Mouse (Mus musculus) kidney, adult 8-10 months (tissue): Measurements from ENCODE around the gene Gm2663.
"Not testable (repeated sequence)": the region's sequence is repeated elsewhere in the genome, so short reads cannot be mapped to it uniquely, and the experiment has no call there.

Experiments used
- DNase-seq, 2 experiments: peaks; one replicate each; pipeline ENCODE4 v3.0.0; 2022

Gm2663 gene

DNA sequence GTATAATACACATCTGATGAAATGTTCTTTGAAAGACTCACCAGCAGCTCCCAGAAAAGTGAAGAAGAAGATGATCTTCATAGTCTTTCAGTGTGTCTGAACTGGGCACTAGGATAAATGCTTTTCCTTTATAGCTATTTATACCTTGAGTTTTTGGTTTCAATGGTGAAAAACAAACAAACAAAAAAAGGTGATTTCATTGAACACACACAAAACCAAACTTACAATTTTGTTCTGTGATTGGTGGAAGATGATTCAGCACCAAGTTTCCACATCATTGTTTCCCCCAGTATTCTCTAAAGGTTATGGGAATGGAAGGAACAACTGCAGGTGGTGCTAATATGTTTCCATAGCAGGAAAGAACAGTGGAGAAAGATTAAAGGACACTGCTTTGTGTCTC is at the start of gene Gm2663:
Gm2663 (minus strand) TSS at position 101 of the 400 bp plus-strand sequence.
- DNase-seq: not testable (repeated sequence)

- DNase-seq: no peak
Observed at GRCm38 (mm10) chr6:41048602-41049001, 49.3 kb upstream of the Gm2663 start.

- DNase-seq: no peak
Observed at GRCm38 (mm10) chr6:41047961-41048360, 48.7 kb upstream of the Gm2663 start.

DNA sequence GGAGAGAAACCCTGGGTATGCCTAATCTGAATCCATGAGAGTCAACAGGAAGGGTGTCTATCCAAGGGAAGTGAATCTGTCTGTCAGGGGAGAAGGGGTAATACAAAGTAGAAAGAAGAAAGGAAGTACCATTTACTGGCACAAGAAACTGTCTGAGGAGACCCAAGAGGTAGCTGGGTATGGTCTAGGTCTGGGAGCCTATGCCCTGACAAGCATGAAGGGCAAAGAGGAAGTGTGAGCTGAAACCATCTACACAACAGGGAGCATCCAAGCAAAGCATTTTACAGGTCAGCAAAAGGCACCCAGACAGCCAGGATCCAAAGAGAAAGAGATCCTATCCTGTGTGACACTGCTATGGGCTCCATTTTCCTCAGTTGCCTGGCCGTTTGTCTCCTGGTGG is 47.9 kb upstream of the Gm2663 start:
- DNase-seq: no peak

DNA sequence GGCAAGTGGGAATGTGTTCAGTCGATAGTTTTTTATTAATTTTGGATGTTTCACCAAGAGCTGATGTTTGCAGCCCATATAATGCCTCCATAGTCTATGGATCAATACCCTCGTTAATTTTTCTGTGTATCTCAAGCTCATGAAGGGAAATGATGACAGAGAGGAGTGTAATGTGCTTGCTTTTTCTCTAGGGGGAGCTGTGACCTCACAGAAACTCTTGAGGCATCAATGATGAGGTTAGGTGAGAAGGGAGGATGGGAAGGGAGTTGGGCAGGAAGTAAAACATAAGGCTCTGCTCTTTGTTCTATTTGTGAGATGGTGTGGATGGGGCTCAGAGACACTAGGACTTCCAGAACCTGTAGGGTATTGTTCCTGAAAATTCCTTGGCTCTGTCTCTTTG is 47.3 kb upstream of the Gm2663 start:
- no peak for DNase-seq

DNA sequence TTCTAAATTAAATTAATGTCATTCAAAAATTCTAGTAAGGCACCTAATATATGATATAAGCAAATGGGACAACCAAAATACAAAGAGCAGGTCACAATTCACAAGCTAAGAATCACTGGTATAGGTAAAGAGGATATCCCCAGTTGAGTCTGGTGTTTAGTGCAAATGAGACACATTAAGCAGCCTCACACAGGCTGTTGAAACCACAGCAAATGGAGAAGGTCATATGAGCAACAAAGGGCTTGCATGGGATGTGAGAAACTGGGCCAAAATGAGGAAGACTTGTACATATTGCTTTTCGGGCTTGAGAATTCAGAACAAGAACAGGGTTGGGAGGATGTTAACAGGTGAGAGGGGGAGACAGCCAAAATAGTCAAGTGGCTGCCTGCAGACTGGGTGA is 45.5 kb upstream of the Gm2663 start:
- no peak for DNase-seq

- DNase-seq: no peak
Observed at GRCm38 (mm10) chr6:41044314-41044713, 45.0 kb upstream of the Gm2663 start.

DNA sequence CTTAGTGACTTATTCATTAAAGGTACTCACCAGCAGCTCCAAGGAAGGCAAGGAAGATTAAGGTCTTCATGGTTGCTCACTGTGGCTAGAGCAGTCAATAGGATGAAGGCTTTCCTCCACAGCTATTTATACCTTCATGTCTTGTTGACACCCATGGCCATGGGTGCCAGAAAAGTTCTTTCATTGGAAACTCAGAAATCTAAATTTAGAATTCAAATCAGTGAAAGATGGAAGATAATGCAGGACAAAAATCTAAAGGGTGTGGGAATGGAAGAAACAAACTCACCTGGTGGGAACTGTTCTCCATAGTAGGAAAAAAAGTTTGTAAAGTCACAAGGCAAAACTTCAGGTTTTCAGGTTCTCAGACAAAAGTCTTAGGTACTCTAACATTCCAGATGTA is 36.1 kb upstream of the Gm2663 start, which contains the start of gene 2210010C04Rik:
2210010C04Rik (minus strand) TSS at position 101 of the 400 bp plus-strand sequence.
- no peak for DNase-seq

DNA sequence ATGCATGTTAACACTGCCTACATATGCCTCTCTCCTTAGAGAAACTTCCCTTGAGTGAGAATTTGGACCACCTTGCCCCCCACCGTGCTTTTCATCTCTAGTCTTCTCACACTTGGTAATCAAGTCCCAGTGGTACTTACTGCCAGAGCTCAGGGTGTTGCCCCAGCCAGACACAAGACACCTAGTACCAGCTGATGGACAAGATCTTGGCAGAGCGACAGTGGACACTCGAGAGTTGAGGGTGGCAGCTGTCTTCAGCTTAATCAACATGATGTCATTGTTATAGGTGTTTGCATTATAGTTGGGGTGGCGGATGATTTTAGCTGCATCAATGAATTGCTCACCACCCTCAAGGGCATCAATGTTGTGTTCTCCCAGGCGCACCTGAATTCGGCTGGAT is 33.5 kb upstream of the Gm2663 start:
- no peak for DNase-seq

GRCm38 (mm10) chr6:41032231-41032630 is 33.0 kb upstream of the Gm2663 start:
- DNase-seq: no peak

GRCm38 (mm10) chr6:41030821-41031220 is 31.5 kb upstream of the Gm2663 start:
- DNase-seq: no peak

DNA sequence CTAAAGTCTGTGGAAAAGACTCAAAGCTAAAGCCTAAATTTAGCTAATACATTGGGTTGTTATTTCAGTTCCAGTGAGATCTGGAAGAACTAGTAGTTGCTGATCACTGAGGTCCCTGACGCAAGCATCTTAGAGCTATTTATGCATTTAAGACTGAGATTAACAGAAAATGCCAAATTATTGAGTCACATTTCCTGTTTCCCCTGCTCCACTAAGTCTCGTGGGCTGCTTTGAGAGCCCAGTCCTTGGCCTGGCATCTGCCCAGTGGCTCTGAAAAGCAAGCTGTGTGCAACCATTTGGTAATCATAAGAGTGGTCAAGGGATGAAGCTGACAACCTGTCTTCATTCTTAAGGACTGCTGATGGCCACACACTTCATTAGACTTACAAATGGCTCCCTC is 27.8 kb upstream of the Gm2663 start:
- peak in 1 of 2 experiments; percentile 2 for DNase-seq

GRCm38 (mm10) chr6:41025873-41026650 is 26.8 kb upstream of the Gm2663 start:
- DNase-seq: no peak

GRCm38 (mm10) chr6:41019140-41019539 is 19.9 kb upstream of the Gm2663 start:
- no peak for DNase-seq

GRCm38 (mm10) chr6:41018629-41019028 is 19.4 kb upstream of the Gm2663 start:
- DNase-seq: no peak

DNA sequence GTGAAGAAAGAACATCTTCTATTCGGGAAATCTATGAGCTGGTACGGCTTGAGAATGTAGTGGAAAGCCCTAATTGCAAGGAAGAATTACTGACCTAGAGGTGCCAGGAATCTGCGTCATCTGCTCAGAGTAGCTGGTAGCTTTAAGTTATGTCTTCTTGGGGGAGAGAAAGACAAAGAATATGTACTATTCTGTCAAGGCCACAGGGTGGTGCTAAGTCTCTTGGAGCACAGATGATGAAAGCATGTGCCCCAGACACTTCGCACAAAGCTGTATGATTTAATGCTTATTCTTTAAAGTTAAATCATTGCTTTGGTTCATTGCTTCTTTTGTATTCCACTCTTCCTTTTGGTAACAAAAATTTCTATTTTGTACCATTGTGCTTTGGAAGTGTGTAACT is 15.8 kb upstream of the Gm2663 start:
- no peak for DNase-seq

DNA sequence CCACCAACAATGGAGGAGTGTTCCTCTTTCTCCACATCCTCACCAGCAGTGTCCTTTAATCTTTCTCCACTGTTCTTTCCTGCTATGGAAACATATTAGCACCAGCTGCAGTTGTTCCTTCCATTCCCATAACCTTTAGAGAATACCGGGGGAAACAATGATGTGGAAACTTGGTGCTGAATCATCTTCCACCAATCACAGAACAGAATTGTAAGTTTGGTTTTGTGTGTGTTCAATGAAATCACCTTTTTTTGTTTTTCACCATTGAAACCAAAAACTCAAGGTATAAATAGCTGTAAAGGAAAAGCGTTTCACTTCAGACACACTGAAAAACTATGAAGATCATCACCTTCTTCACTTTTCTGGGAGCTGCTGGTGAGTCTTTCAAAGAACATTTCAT is 34.8 kb downstream of the Gm2663 start, which contains the start of gene 1810009J06Rik:
1810009J06Rik (plus strand) TSS at position 301 of the 400 bp plus-strand sequence.
- not testable (repeated sequence) for DNase-seq

DNA sequence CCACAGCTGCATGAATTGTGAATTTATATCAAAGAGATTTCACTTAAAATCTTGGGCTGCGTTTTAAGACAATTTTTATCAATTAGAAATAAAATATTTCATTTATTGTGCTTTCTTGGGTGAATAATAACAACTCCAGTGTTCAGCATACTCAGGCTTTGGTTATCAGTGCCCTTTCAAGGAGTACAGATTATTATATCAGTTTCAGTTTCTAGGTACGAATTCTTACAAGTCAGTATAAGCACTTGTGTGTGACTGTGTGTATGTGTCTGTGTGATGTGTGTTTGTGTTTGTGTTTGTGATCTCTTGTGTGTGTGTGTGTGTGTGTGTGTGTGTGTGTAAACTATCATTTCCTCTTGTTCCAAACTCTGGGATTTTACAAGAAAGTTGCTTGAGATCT is 45.6 kb downstream of the Gm2663 start:
- DNase-seq: no peak

DNA sequence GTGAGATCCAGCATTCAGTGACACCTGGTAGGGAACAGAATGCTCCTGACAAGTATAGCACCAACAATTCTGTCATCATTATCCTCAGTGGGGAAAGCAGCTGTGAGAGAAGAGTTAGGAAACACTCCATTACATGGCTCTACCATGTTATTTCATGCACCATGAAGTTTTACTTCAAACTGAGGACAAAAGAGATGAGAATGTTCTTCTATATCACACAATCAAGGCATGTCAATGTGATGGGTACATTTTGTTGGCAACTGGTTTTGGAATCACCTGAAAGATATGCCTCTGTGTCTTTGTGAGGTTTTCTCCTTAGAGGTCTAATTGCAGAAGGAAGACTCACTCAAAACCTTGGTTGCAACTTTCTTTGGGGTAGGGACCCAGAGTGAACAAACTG is 47.5 kb downstream of the Gm2663 start, which contains the start of gene Gm4744:
Gm4744 (minus strand) TSS at position 101 of the 400 bp plus-strand sequence.
- no peak for DNase-seq
